Mouse (Mus musculus) midbrain, embryonic 14.5 days (tissue): ENCODE measurements around the gene Pgam2. TPM values are rescaled to one million over a fixed set of nuclear protein-coding genes. Genes with fewer than 3 reads are reported as not detected.
A peak's percentile ranks its signal among the peaks of the same experiment; 100 is the strongest.

ENCODE experiments used
- ATAC-seq: fragments of 200-750 bp; cut with Nextera tagmentation; 2 replicates; pipeline ENCODE4 v1.8.0; 2017; ENCODE audit warnings: moderate number of reproducible peaks, moderate library complexity; ENCODE audit not compliant: low FRiP score, low TSS enrichment
- DNase-seq: peaks from one replicate; pipeline ENCODE4 v3.0.0-alpha.2; 2015
- H3K27ac ChIP-seq: fragments of 300-500 bp; sonication (generic); replicated peaks from 2 replicates; pipeline ENCODE4 v1.5.1; 2014; ENCODE audit warnings: mild to moderate bottlenecking, low read depth, low read length, moderate library complexity
- H3K27me3 ChIP-seq: fragments of 300-500 bp; sonication (generic); 2 replicates; pipeline ENCODE4 v1.6.1; 2014; ENCODE audit warnings: low read length, control low read depth, mixed read lengths; ENCODE audit not compliant: control insufficient read depth, insufficient read depth
- H3K36me3 ChIP-seq: fragments of 300-500 bp; sonication (generic); 2 replicates; pipeline ENCODE4 v1.6.1; 2014; ENCODE audit warnings: low read length, control low read depth; ENCODE audit not compliant: control insufficient read depth, insufficient read depth
- H3K4me1 ChIP-seq: fragments of 300-500 bp; sonication (generic); 2 replicates; pipeline ENCODE4 v1.6.1; 2014; ENCODE audit warnings: mild to moderate bottlenecking, antibody characterized with exemption, low read length, control low read depth; ENCODE audit not compliant: control insufficient read depth, insufficient read depth
- H3K4me2 ChIP-seq: fragments of 300-500 bp; sonication (generic); 2 replicates; pipeline ENCODE4 v1.6.1; 2014; ENCODE audit warnings: mild to moderate bottlenecking, low read length, moderate library complexity
- H3K4me3 ChIP-seq: fragments of 300-500 bp; sonication (generic); replicated peaks from 2 replicates; pipeline ENCODE4 v1.5.1; 2014; ENCODE audit warnings: low read depth, low read length
- H3K9ac ChIP-seq: fragments of 300-500 bp; sonication (generic); replicated peaks from 2 replicates; pipeline ENCODE4 v1.6.1; 2014; ENCODE audit warnings: mild to moderate bottlenecking, low read length, moderate library complexity
- H3K9me3 ChIP-seq: fragments of 300-500 bp; sonication (generic); 2 replicates; pipeline ENCODE4 v1.6.1; 2016; ENCODE audit warnings: low read length, control low read depth, mixed read lengths; ENCODE audit not compliant: control insufficient read depth
- WGBS: fragments of 180-500 bp; shearing (Covaris S2); extraction: QIAGEN DNeasy Blood & Tissue Kit; methylation state at CpG from one replicate; pipeline ENCODE4 v1.1.7; 2014; 5-methylcytosine and 5-hydroxymethylcytosine counted together
- polyA plus RNA-seq: library from polyadenylated mRNA; unstranded; fragments of >200 nt; fragmentation: Nextera tagmentation; extraction: Ambion mirVana; gene quantifications from 2 replicates; pipeline ENCODE4 v1.2.1, GENCODE M21; 2014

The Pgam2 gene
- polyA plus RNA-seq, 1 experiment from 2014 or later: 2.1 TPM

DNA sequence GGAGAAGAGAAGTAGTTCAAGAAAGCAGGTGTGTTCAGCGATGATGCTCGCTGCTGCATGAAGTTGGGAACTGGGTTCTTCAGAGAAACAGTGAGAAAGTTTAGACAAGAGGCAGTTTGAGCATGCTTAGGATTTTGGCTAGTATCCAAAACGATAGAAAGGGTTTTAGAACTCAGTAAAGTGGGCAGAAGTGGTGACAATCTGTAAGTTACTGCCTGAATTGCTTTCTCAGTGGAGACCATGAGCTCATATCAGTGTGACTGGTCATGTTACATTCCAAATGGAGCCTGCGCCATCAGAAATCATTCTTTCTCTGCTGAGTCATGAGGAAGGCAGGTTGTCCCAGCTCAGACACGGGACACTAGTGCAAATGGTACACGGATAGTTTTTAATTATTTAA is 37.5 kb downstream of the Pgam2 start:
- no peak overlapping the region for H3K4me2 ChIP-seq
- 0 out of 2 replicates have a peak, but pooled peaks cover 9% of the 10 kb centered on the region for H3K36me3 ChIP-seq
- H3K9ac ChIP-seq: no peak overlapping the region
- H3K4me3 ChIP-seq: no peak overlapping the region
- no peaks in the 10 kb centered on the region for H3K9me3 ChIP-seq
- WGBS: 88% methylated on average over 6 of the region's 6 CpGs
- DNase-seq: no peak
- no peak overlapping the region for H3K27ac ChIP-seq
- H3K4me1 ChIP-seq: peaks cover 6% of the 10 kb centered on the region; the same call in 1 of the 2 replicates
- ATAC-seq: no peak
- no peaks in the 10 kb centered on the region for H3K27me3 ChIP-seq

DNA sequence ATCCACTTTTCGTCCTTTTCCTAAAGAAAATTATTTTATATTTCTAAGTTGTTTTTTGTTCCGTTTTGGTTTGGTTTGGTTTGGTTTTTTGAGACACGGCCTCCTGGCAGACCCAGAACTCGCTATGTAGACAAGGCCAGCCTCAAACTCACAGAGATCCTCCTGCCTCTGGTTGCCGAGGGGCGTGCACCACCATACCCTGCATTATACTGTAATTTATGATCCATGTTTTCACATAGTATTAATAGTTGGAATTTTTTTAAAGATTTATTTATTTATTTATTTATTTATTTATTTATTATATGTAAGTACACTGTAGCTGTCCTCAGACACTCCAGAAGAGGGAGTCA is 40.9 kb downstream of the Pgam2 start:
- Histone ChIP-seq H3K27ac (peak overlapping the region; percentile 95), H3K4me1 (peaks cover 13% of the 10 kb centered on the region; the same call in 1 of the 2 replicates), H3K4me3 (peak overlapping the region; percentile 69), H3K27me3 (no peaks in the 10 kb centered on the region), H3K4me2 (peak overlapping the region; percentile 73), H3K9me3 (no peaks in the 10 kb centered on the region), H3K9ac (peak overlapping the region; percentile 76), H3K36me3 (no peaks in the 10 kb centered on the region)
- ATAC-seq: peak; percentile 48; the same call in 1 of the 2 replicates
- no peak for DNase-seq
- 19% methylated on average over 6 of the region's 6 CpGs for WGBS

DNA sequence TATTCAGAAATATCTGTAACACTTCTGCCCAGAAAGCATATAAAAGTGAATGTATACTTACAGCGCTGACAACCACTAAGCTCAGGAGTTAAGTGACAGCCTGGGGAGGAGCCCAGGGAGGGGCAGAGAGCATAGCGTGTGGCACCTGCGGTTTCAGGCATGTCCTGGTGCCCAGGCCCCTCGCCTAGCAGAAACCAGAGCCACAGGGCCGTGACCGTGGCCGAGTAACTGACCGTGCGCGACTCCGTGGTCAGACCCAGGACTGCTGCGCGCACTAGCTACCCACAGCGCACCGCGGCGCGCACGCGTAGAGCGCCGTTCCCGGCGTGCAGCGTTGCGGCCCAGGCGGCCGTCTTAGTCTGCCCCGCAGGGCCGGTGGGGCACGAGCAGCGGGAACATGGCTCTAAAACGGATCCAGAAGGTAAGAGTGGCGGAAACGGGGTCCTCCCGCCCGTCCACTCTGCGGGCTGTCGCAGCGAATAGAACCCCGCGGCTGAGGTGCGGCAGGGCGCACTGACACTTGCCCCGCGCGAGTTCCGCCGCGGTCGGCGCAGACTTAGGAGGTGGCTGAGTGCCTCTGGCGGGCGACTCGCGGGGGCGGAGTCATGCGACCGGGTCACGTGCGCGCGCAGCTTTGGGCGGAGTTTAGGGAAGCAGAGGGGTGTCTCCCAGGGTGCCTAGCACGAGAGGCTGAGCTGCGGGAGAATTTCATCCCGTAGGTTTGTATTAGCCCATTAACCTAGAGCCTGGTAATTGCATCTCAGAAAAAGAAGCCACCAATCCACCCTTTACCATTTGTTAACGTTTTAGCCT is 41.5 kb downstream of the Pgam2 start, which contains the start of gene Urgcp:
Gene Urgcp (minus strand): TSS at position 557 of the 813 bp plus-strand sequence.
- Histone ChIP-seq H3K9me3 (no peaks in the 10 kb centered on the region), H3K27ac (peak within 1 kb of the TSS; percentile 95), H3K27me3 (no peaks in the 10 kb centered on the region), H3K4me2 (peak within 1 kb of the TSS; percentile 73), H3K4me3 (peak within 1 kb of the TSS; percentile 69), H3K36me3 (no peaks in the 10 kb centered on the region), H3K4me1 (peaks cover 13% of the 10 kb centered on the region; the same call in 1 of the 2 replicates), H3K9ac (peak within 1 kb of the TSS; percentile 76)
- peak; percentile 97 for ATAC-seq
- DNase-seq: peak; percentile 97
- WGBS: under 1% methylated on average over 68 of the region's 68 CpGs

DNA sequence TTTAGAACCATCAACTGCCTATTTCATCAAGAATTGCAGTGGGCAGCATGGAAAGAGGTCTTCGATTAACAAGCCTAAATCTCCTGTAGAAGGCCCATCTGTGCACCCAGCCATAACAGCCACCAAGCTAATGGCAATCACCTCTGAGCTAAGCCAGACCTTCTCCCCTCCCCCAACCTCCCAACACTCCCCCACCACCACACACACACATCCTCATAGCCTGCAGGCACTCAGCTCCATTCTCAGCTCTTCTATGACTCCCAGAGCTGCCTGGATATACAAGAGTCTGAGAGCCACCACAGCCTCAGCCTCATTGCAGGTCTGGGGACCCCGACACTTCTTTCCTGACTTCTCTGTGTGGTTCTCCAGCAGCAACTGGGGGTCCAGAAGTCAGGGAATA is 49.8 kb downstream of the Pgam2 start:
- Histone ChIP-seq H3K4me3 (no peak overlapping the region), H3K9me3 (no peaks in the 10 kb centered on the region), H3K36me3 (no peaks in the 10 kb centered on the region), H3K4me2 (no peak overlapping the region), H3K9ac (no peak overlapping the region), H3K27me3 (no peaks in the 10 kb centered on the region), H3K27ac (no peak overlapping the region), H3K4me1 (no peaks in the 10 kb centered on the region)
- no peak for ATAC-seq
- DNase-seq: no peak
- 89% methylated on average over 2 of the region's 2 CpGs for WGBS

Other genes with a start within 250 kb of the Pgam2 start
- not detected in 2 replicates for gene Ankrd36, start 234.0 kb downstream of the Pgam2 start, polyA plus RNA-seq
- gene Mrps24, start 88.1 kb downstream of the Pgam2 start, polyA plus RNA-seq: 180 and 218 TPM in 2 replicates
- 21.5 and 23.9 TPM in 2 replicates for gene Urgcp, start 41.4 kb downstream of the Pgam2 start, polyA plus RNA-seq
- gene Dbnl, start 15.2 kb downstream of the Pgam2 start, polyA plus RNA-seq: 145 and 148 TPM in 2 replicates
- 4.9 and 5.2 TPM in 2 replicates for gene Polm, start 34.3 kb upstream of the Pgam2 start, polyA plus RNA-seq
- gene Aebp1, start 58.2 kb upstream of the Pgam2 start, polyA plus RNA-seq: 0.23 and 8.5 TPM in 2 replicates
- gene Pold2, start 74.6 kb upstream of the Pgam2 start, polyA plus RNA-seq: 42.5 and 46.6 TPM in 2 replicates
- gene Myl7, start 95.0 kb upstream of the Pgam2 start, polyA plus RNA-seq: not detected in 2 replicates
- 5.9 and 9.8 TPM in 2 replicates for gene Gck, start 146.3 kb upstream of the Pgam2 start, polyA plus RNA-seq
- gene Ykt6, start 152.0 kb upstream of the Pgam2 start, polyA plus RNA-seq: 40.5 and 57.6 TPM in 2 replicates